Comparison of ENCODE assay signal across 25 mouse cellular contexts in genomic region chr8:48819348-48819747, GRCm38 (mm10). TPM values are rescaled to one million over a fixed set of nuclear protein-coding genes. Genes with fewer than 3 reads are reported as not detected.
DNase-seq lines count a peak whose midpoint lies in the region; ATAC-seq and TF ChIP-seq lines count a peak whose summit lies in the region.
"Had no signal": no experiment of that assay in that cellular context is flagged by ENCODE, and none has a peak within 500 bp of the region (broad histone marks: within the 10 kb centered on the region; RNA-seq: fewer than 3 reads in every experiment).

No protein-coding gene starts in this region.

- no peaks in the 10 kb centered on the region for H3K4me1 ChIP-seq in lung, embryonic 16.5 days (replicated peaks; ENCODE audit: control insufficient read depth, insufficient read depth, low read length)
- H3K4me1 ChIP-seq in embryonic facial prominence, embryonic 14.5 days (ENCODE audit: control insufficient read depth, insufficient read depth, low read length), result 0 out of 2 replicates have a peak, but pooled peaks cover 4% of the 10 kb centered on the region
- no peaks in the 10 kb centered on the region for H3K4me1 ChIP-seq in intestine, postnatal 0 days (replicated peaks; ENCODE audit: control insufficient read depth, insufficient read depth, low read length)
- no peaks in the 10 kb centered on the region for H3K4me1 ChIP-seq in stomach, postnatal 0 days (replicated peaks; ENCODE audit: control insufficient read depth, insufficient read depth)
- peaks cover 16% of the 10 kb centered on the region for H3K4me1 ChIP-seq in forebrain, embryonic 10.5 days
- H3K4me1 ChIP-seq: heart, embryonic 10.5 days had no signal

- H3K36me3 ChIP-seq in lung, embryonic 16.5 days (ENCODE audit: control insufficient read depth, insufficient read depth, low read length), result no peaks in the 10 kb centered on the region
- H3K36me3 ChIP-seq in embryonic facial prominence, embryonic 14.5 days (ENCODE audit: control insufficient read depth, insufficient read depth, low read length), result no peaks in the 10 kb centered on the region
- H3K36me3 ChIP-seq in intestine, postnatal 0 days (ENCODE audit: control insufficient read depth, insufficient read depth), result no peaks in the 10 kb centered on the region
- H3K36me3 ChIP-seq in stomach, postnatal 0 days (ENCODE audit: control insufficient read depth, insufficient read depth, low read length), result no peaks in the 10 kb centered on the region
- 0 out of 2 replicates have a peak, but pooled peaks cover 3% of the 10 kb centered on the region for H3K36me3 ChIP-seq in forebrain, embryonic 10.5 days (replicated peaks)
- H3K36me3 ChIP-seq: forebrain, embryonic 15.5 days; heart, embryonic 10.5 days had no signal

- peaks cover 8% of the 10 kb centered on the region for H3K27me3 ChIP-seq in lung, embryonic 16.5 days (ENCODE audit: control insufficient read depth, insufficient read depth, low read depth, low read length)
- H3K27me3 ChIP-seq in embryonic facial prominence, embryonic 14.5 days (replicated peaks; ENCODE audit: control insufficient read depth, insufficient read depth, low read length), result no peaks in the 10 kb centered on the region
- H3K27me3 ChIP-seq in intestine, postnatal 0 days (replicated peaks; ENCODE audit: control insufficient read depth, insufficient read depth, low read length), result no peaks in the 10 kb centered on the region
- H3K27me3 ChIP-seq in stomach, postnatal 0 days (ENCODE audit: control insufficient read depth, insufficient read depth, low read length), result no peaks in the 10 kb centered on the region
- no peaks in the 10 kb centered on the region for H3K27me3 ChIP-seq in forebrain, embryonic 10.5 days (ENCODE audit: poor library complexity, severe bottlenecking)
- H3K27me3 ChIP-seq: forebrain, embryonic 15.5 days; midbrain, embryonic 12.5 days had no signal

- no peaks in the 10 kb centered on the region for H3K9me3 ChIP-seq in lung, embryonic 16.5 days (ENCODE audit: control insufficient read depth, low read length)
- no peaks in the 10 kb centered on the region for H3K9me3 ChIP-seq in embryonic facial prominence, embryonic 14.5 days (ENCODE audit: control insufficient read depth, low read length)
- H3K9me3 ChIP-seq in intestine, postnatal 0 days (ENCODE audit: control insufficient read depth), result no peaks in the 10 kb centered on the region
- no peaks in the 10 kb centered on the region for H3K9me3 ChIP-seq in stomach, postnatal 0 days (ENCODE audit: control insufficient read depth, low read length)
- H3K9me3 ChIP-seq in forebrain, embryonic 10.5 days, result no peaks in the 10 kb centered on the region
- H3K9me3 ChIP-seq: forebrain, embryonic 15.5 days; heart, embryonic 10.5 days; midbrain, embryonic 12.5 days had no signal

- peak overlapping the region; percentile 44 for H3K27ac ChIP-seq in lung, embryonic 16.5 days (ENCODE audit: low read length)
- H3K27ac ChIP-seq in embryonic facial prominence, embryonic 14.5 days (replicated peaks; ENCODE audit: low read depth, low read length), result no peak overlapping the region
- H3K27ac ChIP-seq in intestine, postnatal 0 days (ENCODE audit: low read depth, low read length), result no peak overlapping the region
- 0 out of 2 replicates have a peak overlapping the region, but pooled peaks have one; percentile 13 for H3K27ac ChIP-seq in stomach, postnatal 0 days (replicated peaks)
- H3K27ac ChIP-seq in forebrain, embryonic 10.5 days, result no peak overlapping the region
- H3K27ac ChIP-seq: forebrain, embryonic 15.5 days; heart, embryonic 10.5 days; left cerebral cortex, adult 2 months; midbrain, embryonic 12.5 days had no signal

- TF ChIP-seq EP300 in stomach, postnatal 0 days (optimal IDR thresholded peaks at IDR 0.05), result no peak

- peak overlapping the region; percentile 18; the same call in 1 of the 2 replicates for H3K4me3 ChIP-seq in lung, embryonic 16.5 days (ENCODE audit: low read length)
- H3K4me3 ChIP-seq in embryonic facial prominence, embryonic 14.5 days (ENCODE audit: low read depth, low read length), result no peak overlapping the region
- H3K4me3 ChIP-seq in intestine, postnatal 0 days (ENCODE audit: low read depth, low read length), result no peak overlapping the region
- H3K4me3 ChIP-seq in stomach, postnatal 0 days (ENCODE audit: low read depth, low read length), result no peak overlapping the region
- H3K4me3 ChIP-seq in forebrain, embryonic 10.5 days, result no peak overlapping the region
- H3K4me3 ChIP-seq: forebrain, embryonic 15.5 days; heart, embryonic 10.5 days; left cerebral cortex, adult 2 months; midbrain, embryonic 12.5 days had no signal

- TF ChIP-seq CTCF in intestine, postnatal 0 days (IDR thresholded peaks at IDR 0.05; ENCODE audit: low read depth), result no peak
- TF ChIP-seq CTCF in stomach, postnatal 0 days (IDR thresholded peaks at IDR 0.05; ENCODE audit: low read depth), result no peak

- peak overlapping the region; percentile 45 for H3K4me2 ChIP-seq in lung, embryonic 16.5 days (ENCODE audit: low read depth, low read length)
- peak overlapping the region; percentile 25 for H3K4me2 ChIP-seq in embryonic facial prominence, embryonic 14.5 days (ENCODE audit: low read depth, low read length)
- H3K4me2 ChIP-seq in intestine, postnatal 0 days (replicated peaks; ENCODE audit: low read depth), result peak overlapping the region; percentile 25
- H3K4me2 ChIP-seq in stomach, postnatal 0 days (replicated peaks; ENCODE audit: low read depth), result peak overlapping the region; percentile 34
- H3K4me2 ChIP-seq: forebrain, embryonic 15.5 days; midbrain, embryonic 12.5 days had no signal

- WGBS in lung, embryonic 16.5 days, result 32% methylated on average over 5 of the region's 5 CpGs
- WGBS in embryonic facial prominence, embryonic 14.5 days, result 35% methylated on average over 5 of the region's 5 CpGs
- WGBS in intestine, postnatal 0 days, result 28% methylated on average over 5 of the region's 5 CpGs
- 39% methylated on average over 5 of the region's 5 CpGs for WGBS in stomach, postnatal 0 days
- 74% methylated on average over 5 of the region's 5 CpGs for WGBS in forebrain, embryonic 10.5 days

- ATAC-seq in lung, embryonic 16.5 days (ENCODE audit: low read depth), result peak; percentile 94
- no peak for ATAC-seq in embryonic facial prominence, embryonic 14.5 days (ENCODE audit: low read depth)
- no peak for ATAC-seq in intestine, postnatal 0 days
- ATAC-seq in stomach, postnatal 0 days (ENCODE audit: low FRiP score, low TSS enrichment), result no peak; the same call in 1 of the 2 replicates
- ATAC-seq in megakaryocyte, adult 5-6 weeks (ENCODE audit: poor library complexity, severe bottlenecking), result no peak
- ATAC-seq: forebrain, embryonic 15.5 days; hindbrain, embryonic 16.5 days had no signal

- no peak for DNase-seq in lung, postnatal 14 days
- no peak for DNase-seq in embryonic facial prominence, embryonic 14.5 days (ENCODE audit: low spot score)
- DNase-seq in stomach, postnatal 0 days (ENCODE audit: low spot score), result no peak
- DNase-seq in forebrain, embryonic 10.5 days (ENCODE audit: extremely low spot score, low spot score), result no peak
- DNase-seq: adrenal gland, postnatal 14 days; cerebellum, adult 9-10 months; gastrocnemius, postnatal 10 days; heart, postnatal 4 days; kidney, adult 18-20 months; kidney, postnatal 10 days; right cerebral cortex, postnatal 14 days; spleen, adult 18-20 months; thymus, adult 2 months had no signal

- no peak overlapping the region for H3K9ac ChIP-seq in lung, embryonic 16.5 days (ENCODE audit: low read length)
- H3K9ac ChIP-seq in embryonic facial prominence, embryonic 14.5 days (ENCODE audit: low read depth, low read length), result no peak overlapping the region
- no peak overlapping the region for H3K9ac ChIP-seq in intestine, postnatal 0 days (ENCODE audit: low read depth, low read length)
- no peak overlapping the region for H3K9ac ChIP-seq in stomach, postnatal 0 days (ENCODE audit: low read length)
- H3K9ac ChIP-seq: forebrain, embryonic 15.5 days; midbrain, embryonic 12.5 days had no signal

RNA-seq across cellular contexts. Expression of gene Tenm3, which starts 24.4 kb away (rescaled TPM):
- polyA plus RNA-seq in lung, embryonic 16.5 days (2015; fragmentation: Nextera tagmentation; extraction: Ambion mirVana), result 3.6 and 4.1 TPM in 2 replicates
- polyA plus RNA-seq in embryonic facial prominence, embryonic 14.5 days (2014; fragmentation: Nextera tagmentation; extraction: Ambion mirVana), result 48.3 and 48.6 TPM in 2 replicates
- polyA plus RNA-seq in intestine, postnatal 0 days (2015; fragmentation: Nextera tagmentation; extraction: Ambion mirVana), result 4.6 and 5.3 TPM in 2 replicates
- polyA plus RNA-seq in stomach, postnatal 0 days (2015; fragmentation: Nextera tagmentation; extraction: Ambion mirVana), result 3.7 and 4.5 TPM in 2 replicates
- total RNA-seq in megakaryocyte, adult 5-6 weeks (2015), result not detected in 2 replicates
- total RNA-seq in megakaryocyte, adult 5-6 weeks (2017), result not detected in 2 replicates
- polyA plus RNA-seq in forebrain, embryonic 10.5 days (2016; fragmentation: Nextera tagmentation; extraction: Ambion mirVana), result 39.0 and 41.4 TPM in 2 replicates
- total RNA-seq: common myeloid progenitor, adult 5-6 weeks; granulocyte monocyte progenitor cell, adult 5-6 weeks; MEL; neutrophil, adult 5-6 weeks had no signal

Comparison
In these comparisons a context has a peak if more than half of its experiments do, and no peak if none do; other contexts are left out.
1. H3K27ac ChIP-seq: peak in lung, embryonic 16.5 days (single experiment) and stomach, postnatal 0 days (single experiment); none in embryonic facial prominence, embryonic 14.5 days (single experiment), intestine, postnatal 0 days (single experiment) and forebrain, embryonic 10.5 days (single experiment).
2. Peak in every context shown above with its lines, with median percentiles within 50 percentile points of each other: H3K4me2 ChIP-seq.